9 mouse cellular contexts compared by ENCODE assay signal in genomic region chr4:137739151-137739923, GRCm38 (mm10). TPM values are rescaled to one million over a fixed set of nuclear protein-coding genes. Genes with fewer than 3 reads are reported as not detected.
DNase-seq lines count a peak whose midpoint lies in the region; ATAC-seq and TF ChIP-seq lines count a peak whose summit lies in the region.
"Had no signal": no experiment of that assay in that cellular context is flagged by ENCODE, and none has a peak within 500 bp of the region (broad histone marks: within the 10 kb centered on the region; RNA-seq: fewer than 3 reads in every experiment).

No protein-coding gene starts in this region.

- peak overlapping the region; percentile 34 for H3K4me2 ChIP-seq in forebrain, embryonic 15.5 days (replicated peaks)
- H3K4me2 ChIP-seq in midbrain, embryonic 13.5 days (replicated peaks) = peak overlapping the region; percentile 50

- H3K4me3 ChIP-seq in MEL (ENCODE audit: control insufficient read depth in 1 of 2, insufficient read depth in 1 of 2, low read depth in 2 of 2, low read length in 2 of 2) = peak overlapping the region in 1 of 2 experiments; percentile 7; a peak in 1 of 4 replicates
- no peak overlapping the region for H3K4me3 ChIP-seq in forebrain, embryonic 15.5 days
- 0 out of 2 replicates have a peak overlapping the region, but pooled peaks have one; percentile 17 for H3K4me3 ChIP-seq in midbrain, embryonic 13.5 days (replicated peaks)

- H3K79me2 ChIP-seq in MEL (ENCODE audit: control insufficient read depth, insufficient read depth, low read length, poor library complexity) = no peaks in the 10 kb centered on the region

- no peaks in the 10 kb centered on the region for H3K27me3 ChIP-seq in MEL (ENCODE audit: control insufficient read depth in 1 of 2, insufficient read depth in 2 of 2, low read length in 2 of 2)
- no peaks in the 10 kb centered on the region for H3K27me3 ChIP-seq in forebrain, embryonic 15.5 days
- H3K27me3 ChIP-seq in midbrain, embryonic 13.5 days = no peaks in the 10 kb centered on the region

- H3K4me1 ChIP-seq in MEL (ENCODE audit: control insufficient read depth in 1 of 2, insufficient read depth in 2 of 2, low read length in 2 of 2) = peaks cover 6 to 18% of the 10 kb centered on the region in 2 experiments
- peaks cover 11% of the 10 kb centered on the region for H3K4me1 ChIP-seq in forebrain, embryonic 15.5 days
- H3K4me1 ChIP-seq in midbrain, embryonic 13.5 days (replicated peaks) = peaks cover 16% of the 10 kb centered on the region

- TF ChIP-seq EP300 in MEL (IDR thresholded peaks at IDR 0.05; ENCODE audit: low read depth in 1 of 2, low read length in 2 of 2) = no peak

- DNase-seq in cerebellum, adult 9-10 months = peak; percentile 47
- no peak for DNase-seq in cerebellum, postnatal 36 days
- DNase-seq in MEL (ENCODE audit: low read depth, low spot score) = peak; percentile 76
- peak; percentile 52 for DNase-seq in kidney, postnatal 14 days
- no peak for DNase-seq in adipocyte (ENCODE audit: low spot score)

- peaks cover 0 to 7% of the 10 kb centered on the region in 2 experiments; a peak in 2 of 4 replicates for H3K36me3 ChIP-seq in MEL (ENCODE audit: control insufficient read depth in 1 of 2, insufficient read depth in 2 of 2, low read length in 2 of 2)
- H3K36me3 ChIP-seq in forebrain, embryonic 15.5 days = no peaks in the 10 kb centered on the region
- H3K36me3 ChIP-seq in midbrain, embryonic 13.5 days = no peaks in the 10 kb centered on the region
- H3K36me3 ChIP-seq: G1E had no signal

- no peak for TF ChIP-seq RAD21 in MEL (IDR thresholded peaks at IDR 0.05; ENCODE audit: low read depth, low read length)

- H3K9me3 ChIP-seq in MEL (replicated peaks; ENCODE audit: insufficient read depth, low read length) = no peaks in the 10 kb centered on the region
- H3K9me3 ChIP-seq in forebrain, embryonic 15.5 days = no peaks in the 10 kb centered on the region
- no peaks in the 10 kb centered on the region for H3K9me3 ChIP-seq in midbrain, embryonic 13.5 days
- H3K9me3 ChIP-seq: G1E had no signal

- no peak overlapping the region for H3K9ac ChIP-seq in MEL (ENCODE audit: control insufficient read depth, low read depth, low read length, poor library complexity, severe bottlenecking)
- no peak overlapping the region for H3K9ac ChIP-seq in forebrain, embryonic 15.5 days (replicated peaks)
- no peak overlapping the region for H3K9ac ChIP-seq in midbrain, embryonic 13.5 days (replicated peaks)

- WGBS in forebrain, embryonic 15.5 days = 55% methylated on average over 9 of the region's 9 CpGs
- WGBS in midbrain, embryonic 13.5 days = 50% methylated on average over 9 of the region's 9 CpGs

- H3K27ac ChIP-seq in MEL (ENCODE audit: control insufficient read depth, low read depth, low read length) = no peak overlapping the region; the same call in 1 of the 2 replicates
- H3K27ac ChIP-seq in forebrain, embryonic 15.5 days (replicated peaks) = no peak overlapping the region
- no peak overlapping the region for H3K27ac ChIP-seq in midbrain, embryonic 13.5 days

- 0 out of 4 replicates have a peak, but pooled peaks of 1 of the 2 experiments have one; percentile 25 for TF ChIP-seq POLR2A in MEL (IDR thresholded peaks at IDR 0.05; ENCODE audit: control insufficient read depth in 1 of 2, insufficient read depth in 1 of 2, low read depth in 1 of 2, low read length in 2 of 2, poor library complexity in 1 of 2)

- no peak for TF ChIP-seq CTCF in MEL (IDR thresholded peaks at IDR 0.05 in 2 of 3, conservative IDR thresholded peaks at IDR 0.05 in 1 of 3; ENCODE audit: control insufficient read depth in 1 of 3, insufficient read depth in 1 of 3, low read depth in 2 of 3, low read length in 3 of 3, poor library complexity in 1 of 3, severe bottlenecking in 1 of 3)

- peak; percentile 78 for ATAC-seq in forebrain, embryonic 15.5 days (replicated peaks)
- ATAC-seq in midbrain, embryonic 13.5 days = peak; percentile 73
- no peak for ATAC-seq in erythroid progenitor cell, adult 5-6 weeks (replicated peaks; ENCODE audit: low FRiP score, poor library complexity, severe bottlenecking)

TF ChIP-seq in MEL, 35 proteins besides CTCF, POLR2A, EP300 and RAD21:
- TF ChIP-seq HCFC1 (IDR thresholded peaks at IDR 0.05; ENCODE audit: low read depth, low read length) (peak; percentile 93), TBP (IDR thresholded peaks at IDR 0.05; ENCODE audit: low read depth, low read length) (no peak), MAZ (IDR thresholded peaks at IDR 0.05; ENCODE audit: low read depth, low read length) (no peak), MYB (IDR thresholded peaks at IDR 0.05; ENCODE audit: low read depth, low read length) (no peak), USF2 (IDR thresholded peaks at IDR 0.05; ENCODE audit: borderline replicate concordance in 1 of 2, insufficient read depth in 1 of 2, low read depth in 1 of 2, low read length in 2 of 2) (peak in 1 of 2 experiments; percentile 71; a peak in 2 of 4 replicates), USF1 (IDR thresholded peaks at IDR 0.05; ENCODE audit: low read depth, low read length) (peak; percentile 95), ELF1 (IDR thresholded peaks at IDR 0.05; ENCODE audit: low read depth, low read length) (0 out of 2 replicates have a peak, but pooled peaks have one; percentile 25), MYC (IDR thresholded peaks at IDR 0.05; ENCODE audit: low read depth, low read length) (no peak)

RNA-seq across cellular contexts. Expression of gene Alpl, which starts 56.8 kb away (rescaled TPM):
- total RNA-seq in MEL (2012; rRNA removed) = not detected in 2 replicates
- polyA plus RNA-seq in MEL (2012; ENCODE audit: insufficient read depth in 1 of 2, insufficient read length in 2 of 2, low read depth in 1 of 2, low replicate concordance in 2 of 2, missing spikeins in 1 of 2) = not detected
- polyA plus RNA-seq in forebrain, embryonic 15.5 days (2015; fragmentation: Nextera tagmentation; extraction: Ambion mirVana) = 6.5 and 8.1 TPM in 2 replicates
- 8.0 and 9.3 TPM in 2 replicates for polyA plus RNA-seq in midbrain, embryonic 13.5 days (2015; fragmentation: Nextera tagmentation; extraction: Ambion mirVana)
- total RNA-seq in erythroid progenitor cell, adult 5-6 weeks (2015; ENCODE audit: low replicate concordance) = not detected in 2 replicates
- total RNA-seq in erythroid progenitor cell, adult 5-6 weeks (2017; ENCODE audit: low replicate concordance) = not detected in 2 replicates
- total RNA-seq: G1E had no signal
- polyA plus RNA-seq: G1E had no signal

Comparison
In these comparisons a context has a peak if more than half of its experiments do, and no peak if none do; other contexts are left out.
1. DNase-seq: peak in cerebellum, adult 9-10 months (single experiment), MEL (single experiment) and kidney, postnatal 14 days (single experiment); none in cerebellum, postnatal 36 days (0 of 2) and adipocyte (single experiment).